Mouse (Mus musculus): ENCODE results near the gene Thsd7b. TPM values are rescaled to one million over a fixed set of nuclear protein-coding genes. Genes with fewer than 3 reads are reported as not detected.

Thsd7b gene
- polyA plus RNA-seq, 1 experiment from 2014 or later: 0.30 TPM

DNA sequence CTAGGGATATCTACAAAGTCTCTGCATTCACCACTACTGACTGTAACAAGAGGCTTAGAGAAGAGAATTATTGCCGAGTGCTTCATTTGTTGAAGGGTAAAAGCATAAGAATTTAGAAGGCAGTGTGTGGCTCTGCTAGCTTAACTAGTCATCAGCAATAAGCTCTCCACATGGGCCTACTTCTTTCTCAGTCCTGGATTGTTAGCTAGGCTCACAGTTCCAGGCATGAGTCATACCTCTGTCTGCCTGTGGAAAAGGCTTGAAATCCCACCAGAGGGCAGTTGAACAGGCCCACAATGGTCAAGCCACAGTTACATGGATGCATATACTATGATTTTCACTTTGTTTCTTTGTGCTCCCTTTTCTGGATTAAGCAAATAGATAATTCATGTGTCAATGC is 138.5 kb downstream of the Thsd7b start:
- Histone ChIP-seq H3K27me3 (ENCODE audit: low read depth, poor library complexity, severe bottlenecking) (no peaks in the 10 kb centered on the region), H3K36me3 (no peaks in the 10 kb centered on the region), H3K27ac (no peak overlapping the region), H3K9me3 (replicated peaks) (no peaks in the 10 kb centered on the region), H3K4me3 (no peak overlapping the region), H3K4me1 (no peaks in the 10 kb centered on the region)
- 94% methylated on average over 1 of the region's 1 CpGs for WGBS
- DNase-seq (ENCODE audit: low spot score): no peak

DNA sequence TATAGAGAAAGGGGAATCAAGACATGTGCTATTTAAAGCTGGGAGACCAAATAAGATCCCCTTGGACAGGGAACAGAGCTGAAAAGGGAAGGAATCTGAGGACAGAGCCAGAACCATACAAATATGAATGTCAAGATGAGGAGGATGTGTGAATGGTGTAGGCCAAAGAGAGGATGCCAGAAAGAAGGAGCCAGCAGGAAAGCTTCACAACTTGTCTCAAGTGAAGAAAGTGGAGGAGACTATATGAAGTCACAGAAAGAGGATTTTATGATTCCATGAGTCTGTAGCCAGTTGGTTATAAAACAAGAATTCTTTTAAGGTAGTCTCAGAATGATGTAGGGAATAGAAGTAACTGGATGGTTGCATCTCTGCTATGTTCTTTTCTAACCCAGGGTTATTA is 148.5 kb downstream of the Thsd7b start:
- H3K4me1 ChIP-seq: no peaks in the 10 kb centered on the region
- no peaks in the 10 kb centered on the region for H3K27me3 ChIP-seq (ENCODE audit: low read depth, poor library complexity, severe bottlenecking)
- H3K27ac ChIP-seq: no peak overlapping the region
- no peak overlapping the region for H3K4me3 ChIP-seq
- H3K36me3 ChIP-seq: no peaks in the 10 kb centered on the region
- H3K9me3 ChIP-seq (replicated peaks): no peaks in the 10 kb centered on the region
- DNase-seq (ENCODE audit: low spot score): no peak

DNA sequence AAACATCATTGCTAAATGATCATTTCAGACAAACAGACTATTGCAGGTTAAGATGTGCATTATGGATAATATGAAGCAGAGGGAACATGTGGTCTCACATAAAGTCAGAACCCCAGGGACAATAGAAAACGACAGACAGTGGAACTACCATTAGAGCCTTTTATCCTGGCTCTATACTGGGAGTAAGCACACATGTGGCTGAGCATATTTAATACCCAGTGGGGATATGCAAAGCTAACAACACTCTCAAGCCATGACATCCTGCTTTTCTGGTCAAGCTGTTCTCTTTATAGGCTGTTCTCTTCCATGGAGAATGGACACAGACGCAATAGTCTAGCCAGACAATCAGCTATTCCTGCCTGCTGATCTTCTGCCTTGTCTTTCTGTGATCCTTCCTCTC is 191.3 kb downstream of the Thsd7b start:
- Histone ChIP-seq H3K36me3 (no peaks in the 10 kb centered on the region), H3K27ac (no peak overlapping the region), H3K4me1 (no peaks in the 10 kb centered on the region), H3K4me3 (no peak overlapping the region), H3K27me3 (ENCODE audit: low read depth, poor library complexity, severe bottlenecking) (no peaks in the 10 kb centered on the region), H3K9me3 (replicated peaks) (no peaks in the 10 kb centered on the region)
- DNase-seq (ENCODE audit: low spot score): no peak
- WGBS: 77% methylated on average over 2 of the region's 2 CpGs

DNA sequence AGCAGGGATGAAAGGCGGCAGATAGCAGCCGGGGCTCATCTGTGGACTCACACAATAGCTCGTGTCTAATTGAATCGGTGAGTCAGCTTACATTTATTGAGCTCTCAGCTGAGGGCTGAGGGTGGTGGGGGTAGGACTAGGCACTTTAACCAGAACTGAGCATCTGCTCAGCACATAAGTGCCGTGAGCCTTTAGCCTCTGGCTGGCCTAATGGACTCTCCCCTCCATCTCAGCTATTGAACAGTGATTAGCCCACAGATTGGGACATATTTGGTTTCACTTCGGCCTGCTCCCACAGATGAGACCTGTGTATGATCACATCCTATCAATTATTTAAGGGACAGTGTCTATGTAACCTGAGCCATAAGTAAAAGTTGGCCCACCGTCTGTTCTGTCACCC is 200.4 kb downstream of the Thsd7b start:
- 86% methylated on average over 7 of the region's 7 CpGs for WGBS
- no peaks in the 10 kb centered on the region for H3K36me3 ChIP-seq
- no peak for DNase-seq (ENCODE audit: low spot score)

DNA sequence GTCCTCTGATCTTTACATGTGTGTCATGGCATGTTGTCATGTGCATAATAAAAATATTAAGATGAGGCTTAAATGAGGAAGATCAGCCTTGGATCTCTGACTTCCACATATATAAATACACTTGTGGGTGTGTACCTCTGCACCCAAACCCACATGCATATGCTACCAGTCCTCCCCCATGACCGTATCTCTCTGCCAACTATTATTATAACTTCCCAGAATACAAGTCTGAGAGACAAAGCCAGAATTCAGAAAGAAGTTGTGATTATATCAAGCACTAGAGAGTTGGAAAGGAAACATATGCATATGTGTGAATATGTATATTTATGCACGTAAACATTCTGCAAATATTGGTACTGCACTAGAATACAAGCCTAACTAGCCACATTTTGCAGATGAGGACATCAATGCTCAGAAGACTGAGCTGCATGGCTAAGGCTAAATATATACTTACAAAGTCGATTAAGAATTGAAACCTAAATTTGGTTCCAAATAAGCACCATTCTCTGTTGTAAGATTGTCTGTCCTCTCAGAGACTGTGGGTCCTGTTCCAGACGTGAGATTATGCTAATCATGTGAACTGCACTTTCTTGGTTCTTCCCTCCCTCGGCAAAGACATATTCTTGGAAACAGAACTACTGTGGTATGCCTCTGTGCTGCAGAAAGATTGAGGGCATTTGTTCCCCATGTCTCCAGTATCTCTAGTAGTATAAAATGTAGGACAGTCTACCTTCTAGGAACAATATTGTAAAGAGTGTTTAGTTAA is 211.3 kb downstream of the Thsd7b start:
- 85% methylated on average over 5 of the region's 5 CpGs for WGBS

More for the DNA sequence above, 200.4 kb downstream of the Thsd7b start:
- H3K4me3 ChIP-seq: no peak overlapping the region
- no peak overlapping the region for H3K27ac ChIP-seq
- no peaks in the 10 kb centered on the region for H3K9me3 ChIP-seq (replicated peaks)
- H3K27me3 ChIP-seq (ENCODE audit: low read depth, poor library complexity, severe bottlenecking): no peaks in the 10 kb centered on the region
- H3K4me1 ChIP-seq: no peaks in the 10 kb centered on the region

DNA sequence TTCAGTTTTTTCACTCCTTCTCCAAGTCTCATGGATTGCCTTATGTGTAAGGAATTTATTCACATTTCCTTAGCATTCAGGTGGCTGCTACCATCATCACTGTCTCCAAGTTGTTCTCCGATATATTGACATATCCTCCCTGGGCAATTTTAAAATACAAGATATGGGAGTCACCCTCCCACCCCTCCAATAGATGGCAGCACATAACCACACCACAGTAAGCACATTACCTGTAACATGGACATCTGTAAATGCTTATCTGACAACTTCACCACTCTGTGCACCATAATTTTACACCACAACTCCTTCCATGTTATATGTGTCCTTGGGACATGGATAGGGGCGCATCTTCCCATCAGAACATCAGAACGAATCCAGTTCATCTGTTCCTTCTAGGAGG is 218.0 kb downstream of the Thsd7b start:
- Histone ChIP-seq H3K4me1 (no peaks in the 10 kb centered on the region), H3K27ac (no peak overlapping the region), H3K27me3 (ENCODE audit: low read depth, poor library complexity, severe bottlenecking) (no peaks in the 10 kb centered on the region), H3K9me3 (replicated peaks) (no peaks in the 10 kb centered on the region), H3K36me3 (no peaks in the 10 kb centered on the region), H3K4me3 (no peak overlapping the region)
- DNase-seq (ENCODE audit: low spot score): no peak
- 80% methylated on average over 3 of the region's 3 CpGs for WGBS

More for the DNA sequence above, 211.3 kb downstream of the Thsd7b start:
- no peaks in the 10 kb centered on the region for H3K36me3 ChIP-seq
- H3K27ac ChIP-seq: no peak overlapping the region
- no peak for DNase-seq (ENCODE audit: low spot score)
- H3K4me1 ChIP-seq: no peaks in the 10 kb centered on the region
- no peak overlapping the region for H3K4me3 ChIP-seq
- no peaks in the 10 kb centered on the region for H3K9me3 ChIP-seq (replicated peaks)
- no peaks in the 10 kb centered on the region for H3K27me3 ChIP-seq (ENCODE audit: low read depth, poor library complexity, severe bottlenecking)

DNA sequence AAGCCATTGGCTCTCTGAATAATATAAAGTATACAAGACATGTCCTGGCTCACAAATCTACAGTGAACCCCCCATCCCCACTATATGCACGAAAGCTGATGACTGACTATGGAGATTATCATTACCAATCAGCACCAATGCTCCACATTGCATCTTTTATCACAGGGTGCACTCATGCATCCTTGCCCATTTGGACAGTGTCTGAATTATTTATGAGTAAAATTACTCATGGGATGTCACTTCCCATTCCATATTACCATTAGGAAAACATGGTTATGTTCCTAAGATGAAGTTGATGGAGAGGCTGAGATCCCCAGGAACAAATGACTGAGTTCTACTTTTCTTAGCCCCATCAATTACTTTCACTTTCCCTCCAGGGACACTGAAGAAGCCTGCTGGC is 220.8 kb downstream of the Thsd7b start:
- H3K27me3 ChIP-seq (ENCODE audit: low read depth, poor library complexity, severe bottlenecking): no peaks in the 10 kb centered on the region
- H3K4me1 ChIP-seq: no peaks in the 10 kb centered on the region
- 74% methylated on average over 1 of the region's 1 CpGs for WGBS
- no peak overlapping the region for H3K27ac ChIP-seq
- no peak overlapping the region for H3K4me3 ChIP-seq
- H3K36me3 ChIP-seq: no peaks in the 10 kb centered on the region
- DNase-seq (ENCODE audit: low spot score): no peak
- H3K9me3 ChIP-seq (replicated peaks): no peaks in the 10 kb centered on the region

DNA sequence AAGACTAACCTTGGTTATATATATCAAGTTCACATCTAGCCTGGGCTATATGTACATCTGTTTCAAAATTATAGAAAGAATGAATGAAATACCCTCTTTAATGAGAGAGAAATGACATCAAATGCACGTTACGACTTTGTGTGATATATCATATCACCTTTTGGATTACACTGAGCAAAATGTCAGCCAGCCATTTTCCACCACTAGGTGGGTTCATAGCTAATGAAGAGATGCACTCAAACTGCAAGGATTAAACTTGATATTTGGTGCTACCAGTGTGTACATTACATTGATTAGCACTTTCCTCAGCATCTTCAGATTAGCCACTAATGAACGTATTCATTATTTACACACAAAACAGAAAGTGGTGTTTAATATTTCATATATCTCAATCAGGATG is 228.6 kb downstream of the Thsd7b start:
- Histone ChIP-seq H3K4me1 (no peaks in the 10 kb centered on the region), H3K4me3 (no peak overlapping the region), H3K27me3 (ENCODE audit: low read depth, poor library complexity, severe bottlenecking) (no peaks in the 10 kb centered on the region), H3K9me3 (replicated peaks) (no peaks in the 10 kb centered on the region), H3K27ac (no peak overlapping the region), H3K36me3 (no peaks in the 10 kb centered on the region)
- DNase-seq (ENCODE audit: low spot score): no peak
- WGBS: 92% methylated on average over 3 of the region's 3 CpGs

DNA sequence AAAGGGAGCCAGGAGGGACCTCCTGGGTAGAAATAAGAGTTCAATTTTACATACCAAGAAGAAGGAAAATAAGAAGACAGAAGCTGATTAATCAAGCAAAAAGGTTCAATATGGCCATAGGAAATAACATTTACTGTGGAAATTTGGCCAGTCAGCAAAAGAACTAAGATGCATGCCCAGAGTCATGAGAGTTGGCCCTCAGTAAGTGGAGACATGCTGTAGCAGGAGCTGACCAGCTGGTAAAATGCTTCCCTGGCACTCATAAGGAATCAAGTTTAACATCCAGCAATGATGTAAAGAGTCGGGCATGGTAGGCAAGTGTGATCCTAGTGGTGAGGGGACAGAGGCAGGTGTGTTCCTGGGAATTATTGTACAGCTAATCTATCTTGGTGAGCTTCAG is 243.3 kb downstream of the Thsd7b start:
- Histone ChIP-seq H3K4me1 (no peaks in the 10 kb centered on the region), H3K27ac (no peak overlapping the region), H3K4me3 (no peak overlapping the region), H3K27me3 (ENCODE audit: low read depth, poor library complexity, severe bottlenecking) (no peaks in the 10 kb centered on the region), H3K36me3 (no peaks in the 10 kb centered on the region), H3K9me3 (replicated peaks) (no peaks in the 10 kb centered on the region)
- 81% methylated on average over 1 of the region's 1 CpGs for WGBS
- DNase-seq (ENCODE audit: low spot score): no peak

DNA sequence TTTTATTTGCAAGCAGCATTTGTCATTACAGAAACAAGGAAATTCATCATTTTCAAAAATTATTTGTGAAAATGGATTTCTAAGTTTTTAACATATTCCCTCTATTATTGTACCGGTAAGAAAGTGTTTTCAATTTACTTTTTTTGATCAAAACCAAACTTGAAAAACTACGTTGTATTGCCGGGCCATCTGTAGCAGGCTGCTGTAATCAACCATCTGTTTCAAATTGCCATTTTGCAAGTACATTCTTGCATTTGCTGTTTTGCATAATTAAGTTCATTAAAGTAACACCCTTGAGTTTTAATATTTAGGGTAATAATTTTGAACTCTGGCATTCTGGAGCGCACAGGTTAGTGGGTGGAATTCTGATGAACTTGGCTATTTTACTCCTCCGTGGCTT is 246.6 kb downstream of the Thsd7b start:
- Histone ChIP-seq H3K27ac (no peak overlapping the region), H3K4me3 (no peak overlapping the region), H3K27me3 (ENCODE audit: low read depth, poor library complexity, severe bottlenecking) (no peaks in the 10 kb centered on the region), H3K9me3 (replicated peaks) (no peaks in the 10 kb centered on the region), H3K4me1 (no peaks in the 10 kb centered on the region), H3K36me3 (no peaks in the 10 kb centered on the region)
- DNase-seq (ENCODE audit: low spot score): no peak
- 87% methylated on average over 5 of the region's 5 CpGs for WGBS

DNA sequence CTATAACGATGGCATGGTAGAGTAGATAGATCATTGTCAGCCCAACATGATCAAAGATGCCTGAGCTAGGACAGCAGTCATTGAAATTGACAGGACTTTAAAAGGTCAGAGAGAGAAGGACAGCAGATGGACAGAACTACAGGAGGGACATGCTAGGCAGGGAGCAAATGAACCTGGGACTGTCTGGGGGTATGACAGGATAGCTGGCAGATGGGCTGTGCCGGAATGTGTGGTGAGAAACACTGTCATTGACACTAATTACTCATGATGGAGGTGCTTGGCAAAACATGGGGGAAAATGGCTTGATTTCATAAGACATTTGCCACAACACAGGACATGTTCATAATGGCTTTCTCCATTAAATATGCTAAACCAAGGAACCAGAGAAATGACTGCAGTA is 253.9 kb downstream of the Thsd7b start:
- WGBS: 91% methylated on average over 2 of the region's 2 CpGs
- no peak overlapping the region for H3K27ac ChIP-seq
- no peak overlapping the region for H3K4me3 ChIP-seq
- no peaks in the 10 kb centered on the region for H3K36me3 ChIP-seq
- no peak for DNase-seq (ENCODE audit: low spot score)
- no peaks in the 10 kb centered on the region for H3K27me3 ChIP-seq (ENCODE audit: low read depth, poor library complexity, severe bottlenecking)
- no peaks in the 10 kb centered on the region for H3K4me1 ChIP-seq
- H3K9me3 ChIP-seq (replicated peaks): no peaks in the 10 kb centered on the region

DNA sequence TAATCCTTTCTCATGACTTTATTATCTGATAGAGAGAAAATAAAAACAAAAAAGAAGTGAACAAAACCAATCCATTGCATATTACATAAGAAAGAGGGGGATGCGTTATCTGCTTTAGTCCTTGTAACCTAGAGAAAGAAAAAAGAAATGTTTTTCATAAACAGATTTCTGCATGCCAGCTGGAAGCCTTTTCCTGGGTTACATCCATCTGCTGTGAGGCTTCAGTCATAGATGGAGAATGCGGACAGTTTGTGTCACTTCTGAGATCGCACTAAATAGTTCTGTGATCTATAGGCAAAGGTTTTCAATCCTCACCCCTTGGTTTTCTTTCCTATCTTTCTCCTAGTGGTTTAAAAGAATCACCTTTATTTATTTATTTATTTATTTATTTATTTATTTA is 259.1 kb downstream of the Thsd7b start:
- no peaks in the 10 kb centered on the region for H3K36me3 ChIP-seq
- no peaks in the 10 kb centered on the region for H3K4me1 ChIP-seq
- H3K4me3 ChIP-seq: no peak overlapping the region
- WGBS: 97% methylated on average over 3 of the region's 3 CpGs
- H3K9me3 ChIP-seq (replicated peaks): no peaks in the 10 kb centered on the region
- H3K27ac ChIP-seq: no peak overlapping the region
- no peak for DNase-seq (ENCODE audit: low spot score)
- H3K27me3 ChIP-seq (ENCODE audit: low read depth, poor library complexity, severe bottlenecking): no peaks in the 10 kb centered on the region

DNA sequence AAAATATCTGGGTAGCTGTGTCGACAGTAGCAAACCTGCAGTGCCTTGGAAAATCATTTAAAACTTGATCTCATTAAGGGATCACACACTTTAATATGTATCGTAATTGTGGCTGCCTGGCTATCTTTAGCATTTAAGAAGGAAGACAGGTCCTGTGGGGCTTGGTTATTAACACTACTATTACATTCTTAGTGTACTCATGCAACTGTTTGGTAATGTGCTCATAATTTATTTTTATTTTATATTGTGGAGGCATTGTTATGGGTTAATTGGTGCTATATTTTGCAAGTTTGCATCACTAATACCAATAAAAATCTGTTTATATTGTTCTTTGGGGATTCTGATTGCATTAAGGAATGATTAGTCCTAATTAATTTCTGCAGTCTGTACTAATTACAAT is 265.4 kb downstream of the Thsd7b start:
- H3K9me3 ChIP-seq (replicated peaks): no peaks in the 10 kb centered on the region
- 84% methylated on average over 2 of the region's 2 CpGs for WGBS

DNA sequence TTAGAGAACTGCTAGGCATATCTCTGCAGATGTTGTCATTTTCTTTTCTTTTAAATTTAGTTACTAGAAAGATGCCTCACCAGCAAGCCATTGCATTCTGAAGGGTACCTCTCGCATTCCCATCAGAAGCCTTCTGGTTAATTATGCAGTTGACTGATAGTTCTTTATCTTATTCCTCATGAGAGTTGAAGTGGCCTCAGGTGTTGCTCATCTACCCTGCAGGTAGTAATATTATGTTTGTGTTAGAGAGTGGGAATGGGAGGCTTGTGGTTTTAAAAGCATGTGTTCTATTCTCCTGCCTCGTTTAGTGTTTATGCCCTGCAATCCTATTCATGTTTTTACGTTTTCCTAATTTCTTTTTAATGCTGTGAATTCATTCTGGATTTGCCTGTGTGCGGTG is 265.9 kb downstream of the Thsd7b start:
- Histone ChIP-seq H3K4me1 (no peaks in the 10 kb centered on the region), H3K4me3 (no peak overlapping the region), H3K36me3 (no peaks in the 10 kb centered on the region), H3K9me3 (replicated peaks) (no peaks in the 10 kb centered on the region), H3K27ac (no peak overlapping the region), H3K27me3 (ENCODE audit: low read depth, poor library complexity, severe bottlenecking) (no peaks in the 10 kb centered on the region)
- DNase-seq (ENCODE audit: low spot score): no peak
- 89% methylated on average over 4 of the region's 4 CpGs for WGBS

More for the DNA sequence above, 265.4 kb downstream of the Thsd7b start:
- no peak overlapping the region for H3K4me3 ChIP-seq
- H3K27me3 ChIP-seq (ENCODE audit: low read depth, poor library complexity, severe bottlenecking): no peaks in the 10 kb centered on the region
- H3K4me1 ChIP-seq: no peaks in the 10 kb centered on the region
- no peak for DNase-seq (ENCODE audit: low spot score)
- H3K36me3 ChIP-seq: no peaks in the 10 kb centered on the region
- no peak overlapping the region for H3K27ac ChIP-seq
